Mouse (Mus musculus) liver, postnatal 0 days (tissue): ENCODE measurements at regions not wholly inside any gene's neighbourhood (a gene's known extent, or its start where the extent isn't known, plus 50 kb on each side); places are given as distances from the start of the nearest gene placed in this dataset.

Source experiments
- ATAC-seq: fragments of 200-750 bp; cut with Nextera tagmentation; 2 replicates; pipeline ENCODE4 v1.8.0; 2017; ENCODE audit warnings: mild to moderate bottlenecking, moderate library complexity
- DNase-seq: peaks from one replicate; pipeline ENCODE4 v3.0.0-alpha.2; 2016
- H3K27ac ChIP-seq: fragments of 300-500 bp; sonication (generic); 2 replicates; pipeline ENCODE4 v1.5.1; 2014; ENCODE audit warnings: antibody characterized with exemption, moderate library complexity, mild to moderate bottlenecking, low read depth
- H3K27me3 ChIP-seq: fragments of 300-500 bp; sonication (generic); 2 replicates; pipeline ENCODE4 v1.6.1; 2014; ENCODE audit warnings: low read length, control low read depth, mixed read lengths; ENCODE audit not compliant: insufficient read depth
- H3K36me3 ChIP-seq: fragments of 300-500 bp; sonication (generic); replicated peaks from 2 replicates; pipeline ENCODE4 v1.6.1; 2014; ENCODE audit warnings: mild to moderate bottlenecking, control low read depth, low read length, moderate library complexity, mixed read lengths; ENCODE audit not compliant: insufficient read depth
- H3K4me1 ChIP-seq: fragments of 300-500 bp; sonication (generic); 2 replicates; pipeline ENCODE4 v1.6.1; 2014; ENCODE audit warnings: antibody characterized with exemption, mild to moderate bottlenecking, control low read depth; ENCODE audit not compliant: insufficient read depth
- H3K4me2 ChIP-seq: fragments of 300-500 bp; sonication (generic); 2 replicates; pipeline ENCODE4 v1.6.1; 2014; ENCODE audit warnings: low read depth, mild to moderate bottlenecking, low read length, moderate library complexity, mixed read lengths
- H3K4me3 ChIP-seq: fragments of 300-500 bp; sonication (generic); 2 replicates; pipeline ENCODE4 v1.5.1; 2014; ENCODE audit warnings: low read depth, low read length
- H3K9ac ChIP-seq: fragments of 300-500 bp; sonication (generic); replicated peaks from 2 replicates; pipeline ENCODE4 v1.6.1; 2014; ENCODE audit warnings: mild to moderate bottlenecking, moderate library complexity
- H3K9me3 ChIP-seq: fragments of 300-500 bp; sonication (generic); 2 replicates; pipeline ENCODE4 v1.6.1; 2016; ENCODE audit warnings: mild to moderate bottlenecking, control low read depth, low read length, mixed read lengths
- CTCF ChIP-seq: sonication (generic); IDR thresholded peaks from 2 replicates; pipeline ENCODE4 v1.5.1; 2016; ENCODE audit warnings: antibody characterized with exemption, low read depth
- EP300 ChIP-seq: IDR thresholded peaks from 2 replicates; pipeline ENCODE4 v1.6.1; 2016; ENCODE audit warnings: antibody characterized with exemption, low read depth, mild to moderate bottlenecking
- WGBS: fragments of 180-500 bp; shearing (Covaris S2); extraction: QIAGEN DNeasy Blood & Tissue Kit; methylation state at CpG from one replicate; pipeline ENCODE4 v1.1.7; 2014; ENCODE audit not compliant: insufficient replicate concordance; 5-methylcytosine and 5-hydroxymethylcytosine counted together

GRCm38 (mm10) chr1:90412511-90413045 lies 190.2 kb upstream of the Cops8 start:
- Histone ChIP-seq H3K4me2 (no peak overlapping the region), H3K9ac (no peak overlapping the region), H3K4me1 (no peaks in the 10 kb centered on the region), H3K27ac (no peak overlapping the region), H3K4me3 (no peak overlapping the region), H3K36me3 (no peaks in the 10 kb centered on the region), H3K9me3 (no peaks in the 10 kb centered on the region), H3K27me3 (no peaks in the 10 kb centered on the region)
- ATAC-seq (no peak), DNase-seq (no peak)
- WGBS: 58% methylated on average over 9 of the region's 9 CpGs
- TF ChIP-seq CTCF (no peak), EP300 (no peak)

- ATAC-seq (no peak), DNase-seq (no peak)
- Histone ChIP-seq H3K4me3 (no peak overlapping the region), H3K4me1 (no peaks in the 10 kb centered on the region), H3K4me2 (no peak overlapping the region), H3K27me3 (no peaks in the 10 kb centered on the region), H3K27ac (no peak overlapping the region), H3K36me3 (no peaks in the 10 kb centered on the region), H3K9me3 (no peaks in the 10 kb centered on the region), H3K9ac (no peak overlapping the region)
- WGBS: 79% methylated on average over 4 of the region's 4 CpGs
- TF ChIP-seq CTCF: no peak
- no peak for TF ChIP-seq EP300
Observed at GRCm38 (mm10) chr1:90414751-90415150, 188.0 kb upstream of the Cops8 start.

DNA sequence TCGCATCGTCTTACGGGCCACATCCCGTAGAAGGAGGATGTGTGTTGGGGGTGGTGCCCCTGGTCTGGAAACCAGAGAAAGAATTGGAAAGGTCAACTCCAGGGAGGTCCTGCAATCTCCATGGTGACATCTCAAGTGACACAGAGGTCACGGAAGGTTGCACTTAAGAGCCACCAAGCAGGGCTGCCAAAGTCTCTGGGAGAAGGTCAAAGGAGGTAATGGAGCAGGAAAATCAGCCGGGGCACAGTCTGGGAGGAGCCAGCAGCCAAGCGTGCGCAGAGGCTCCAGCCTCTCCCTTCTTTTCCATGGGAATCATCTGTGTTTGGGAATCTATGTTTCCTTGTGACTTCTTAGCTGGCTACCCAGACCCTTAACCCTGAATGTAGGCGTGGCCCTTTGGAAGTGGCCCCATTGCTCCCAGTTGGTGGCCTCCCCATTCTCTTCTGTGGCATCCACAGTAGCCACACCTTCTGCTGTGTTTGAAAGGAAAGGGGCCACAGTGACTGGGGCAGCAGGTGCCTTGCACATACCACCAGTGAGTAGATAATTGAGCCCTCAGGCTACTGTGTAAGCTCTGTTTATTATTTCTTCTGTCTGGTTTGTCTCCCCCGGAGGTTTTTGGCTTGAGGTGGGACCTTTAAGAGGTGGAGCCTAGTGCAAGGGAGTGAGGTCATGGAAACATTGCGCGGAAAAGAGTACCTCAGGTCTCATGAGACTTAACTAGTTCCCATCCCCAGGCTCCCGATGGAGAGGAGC lies 178.5 kb upstream of the Cops8 start:
- no peak overlapping the region for H3K9ac ChIP-seq
- H3K36me3 ChIP-seq: no peaks in the 10 kb centered on the region
- no peak for DNase-seq
- H3K4me3 ChIP-seq: no peak overlapping the region
- no peak for ATAC-seq
- no peak overlapping the region for H3K27ac ChIP-seq
- 66% methylated on average over 13 of the region's 13 CpGs for WGBS
- no peaks in the 10 kb centered on the region for H3K27me3 ChIP-seq
- H3K4me1 ChIP-seq: no peaks in the 10 kb centered on the region
- H3K9me3 ChIP-seq: no peaks in the 10 kb centered on the region
- no peak for TF ChIP-seq CTCF
- TF ChIP-seq EP300: no peak
- no peak overlapping the region for H3K4me2 ChIP-seq

GRCm38 (mm10) chr1:90428334-90428733 lies 174.4 kb upstream of the Cops8 start:
- H3K9me3 ChIP-seq: no peaks in the 10 kb centered on the region
- no peak overlapping the region for H3K4me2 ChIP-seq
- H3K27me3 ChIP-seq: no peaks in the 10 kb centered on the region
- TF ChIP-seq CTCF (no peak), EP300 (no peak)
- H3K36me3 ChIP-seq: no peaks in the 10 kb centered on the region
- no peaks in the 10 kb centered on the region for H3K4me1 ChIP-seq
- DNase-seq (no peak), ATAC-seq (no peak)
- H3K27ac ChIP-seq: no peak overlapping the region
- 80% methylated on average over 6 of the region's 6 CpGs for WGBS
- no peak overlapping the region for H3K9ac ChIP-seq
- no peak overlapping the region for H3K4me3 ChIP-seq

DNA sequence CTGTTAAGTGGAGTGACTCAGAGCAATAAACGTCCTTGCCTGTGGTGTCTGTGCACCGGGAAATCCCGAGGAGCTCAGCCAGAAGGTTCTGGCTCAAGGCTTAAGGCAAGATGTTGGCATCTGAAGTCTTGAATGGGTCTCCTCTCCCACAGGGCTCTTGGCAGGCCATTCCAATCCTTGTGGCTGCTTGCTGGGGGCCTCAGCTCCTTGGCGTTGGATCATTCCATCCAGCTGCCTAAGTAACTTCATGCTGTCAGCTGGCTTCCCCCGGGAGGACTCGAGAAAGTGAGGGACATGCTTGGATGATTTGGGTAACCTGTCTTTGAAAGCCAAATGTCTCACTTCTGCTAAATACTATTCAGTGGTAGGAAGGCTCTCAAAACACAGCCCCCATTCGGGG lies 174.0 kb upstream of the Cops8 start:
- ATAC-seq (0 out of 2 replicates have a peak, but pooled peaks have one; percentile 13), DNase-seq (no peak)
- H3K4me1 ChIP-seq: no peaks in the 10 kb centered on the region
- no peaks in the 10 kb centered on the region for H3K36me3 ChIP-seq
- no peaks in the 10 kb centered on the region for H3K9me3 ChIP-seq
- no peak overlapping the region for H3K4me2 ChIP-seq
- 69% methylated on average over 7 of the region's 7 CpGs for WGBS
- H3K27ac ChIP-seq: no peak overlapping the region
- no peak overlapping the region for H3K4me3 ChIP-seq
- no peaks in the 10 kb centered on the region for H3K27me3 ChIP-seq
- H3K9ac ChIP-seq: no peak overlapping the region
- TF ChIP-seq EP300: no peak
- no peak for TF ChIP-seq CTCF

DNA sequence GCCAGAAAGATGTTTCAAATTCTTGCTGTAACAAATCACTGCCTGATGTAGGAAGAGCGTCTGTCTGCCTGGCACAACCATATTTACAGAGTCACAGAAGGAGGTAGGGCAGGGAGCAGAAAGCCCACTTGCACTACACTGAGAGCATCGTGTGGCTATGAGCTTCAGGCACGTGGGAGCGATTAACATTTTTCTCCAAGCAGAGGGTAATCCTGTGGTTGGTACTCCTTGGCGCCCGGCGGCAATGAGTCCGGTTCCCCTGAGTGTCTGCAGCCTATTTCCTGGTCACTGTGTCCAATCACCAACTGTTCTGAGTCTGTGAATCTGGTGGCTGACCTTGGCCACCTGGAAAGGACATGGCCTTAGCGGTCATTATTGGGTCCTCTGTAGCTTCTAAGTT lies 172.3 kb upstream of the Cops8 start:
- ATAC-seq (no peak), DNase-seq (no peak)
- Histone ChIP-seq H3K4me1 (no peaks in the 10 kb centered on the region), H3K27ac (no peak overlapping the region), H3K36me3 (no peaks in the 10 kb centered on the region), H3K27me3 (no peaks in the 10 kb centered on the region), H3K9ac (no peak overlapping the region), H3K4me3 (no peak overlapping the region), H3K4me2 (no peak overlapping the region), H3K9me3 (no peaks in the 10 kb centered on the region)
- WGBS: 79% methylated on average over 9 of the region's 9 CpGs
- no peak for TF ChIP-seq EP300
- no peak for TF ChIP-seq CTCF
